Mouse (Mus musculus): ENCODE measurements at regions not wholly inside any gene's neighbourhood (a gene's known extent, or its start where the extent isn't known, plus 50 kb on each side); places are given as distances from the start of the nearest gene placed in this dataset.

- peak; percentile 22 for DNase-seq (ENCODE audit: low read depth, low spot score)
These were observed 51.3 kb upstream of the Nhs start for GRCm38 (mm10) chrX:162210848-162211247.
